Mouse (Mus musculus): ENCODE results near the gene Tlr5. TPM values are rescaled to one million over a fixed set of nuclear protein-coding genes. Genes with fewer than 3 reads are reported as not detected.

Tlr5 gene
- total and polyA plus RNA-seq, 3 experiments: not detected

Other genes starting within 250 kb of the Tlr5 start
- not detected in 2 replicates for gene Ccdc185, start 205.6 kb upstream of the Tlr5 start, total RNA-seq (2012; rRNA removed)
- gene Ccdc185, start 205.6 kb upstream of the Tlr5 start, total RNA-seq (2014; rRNA removed): not detected in 2 replicates
- gene Ccdc185, start 205.6 kb upstream of the Tlr5 start, polyA plus RNA-seq (2012; ENCODE audit: insufficient read length, low read depth): not detected in 2 replicates
- gene Susd4, start 190.9 kb upstream of the Tlr5 start, total RNA-seq (2012; rRNA removed): not detected in 2 replicates
- not detected in 2 replicates for gene Susd4, start 190.9 kb upstream of the Tlr5 start, total RNA-seq (2014; rRNA removed)
- gene Susd4, start 190.9 kb upstream of the Tlr5 start, polyA plus RNA-seq (2012; ENCODE audit: insufficient read length, low read depth): not detected in 2 replicates

All from CH12.LX (cell line).